Mouse (Mus musculus): ENCODE measurements at regions not wholly inside any gene's neighbourhood (a gene's known extent, or its start where the extent isn't known, plus 50 kb on each side); places are given as distances from the start of the nearest gene placed in this dataset.

- TF ChIP-seq EP300 (IDR thresholded peaks at IDR 0.05; ENCODE audit: low read depth) (no peak), CTCF (IDR thresholded peaks at IDR 0.05; ENCODE audit: low read depth) (no peak)
Measured at GRCm38 (mm10) chr1:161333151-161333550, 62.1 kb upstream of the Tnfsf4 start.
